Mouse (Mus musculus) left cerebral cortex, adult 2 months (tissue): ENCODE data around the gene Atp6v1c2. TPM values are rescaled to one million over a fixed set of nuclear protein-coding genes. Genes with fewer than 3 reads are reported as not detected.

Source experiments
- DNase-seq, 2 experiments: peaks; one replicate each; pipeline ENCODE4 v3.0.0; 2021 to 2022; ENCODE audit warnings: low spot score in 2 of 2, mixed read lengths in 1 of 2; ENCODE audit errors: extremely low spot score in 1 of 2
- H3K27ac ChIP-seq: fragments of 200-600 bp; 2 replicates; pipeline ENCODE4 v1.8.1; 2022
- H3K4me3 ChIP-seq: fragments of 200-600 bp; 2 replicates; pipeline ENCODE4 v1.8.1; 2022
- CTCF ChIP-seq: fragments of 200-600 bp; IDR thresholded peaks from 2 replicates; pipeline ENCODE4 v1.8.1; 2022; ENCODE audit warnings: antibody characterized with exemption, mild to moderate bottlenecking, moderate library complexity
- intact Hi-C: fragments of 180-260 bp; cut with DNase I; formaldehyde crosslinking; loops from one replicate; pipeline ENCODE4 v1.15.1; 2025
- long read RNA-seq, 2 experiments: library from polyadenylated mRNA; stranded (forward); transcript quantifications; one replicate each; pipeline ENCODE4 v2.0.0; 2021; ENCODE audit warnings: borderline mapping rate in 2 of 2
- total RNA-seq, 2 experiments: library from RNA; stranded (reverse); gene quantifications; 2 replicates each; pipeline ENCODE4 v1.2.3; 2021

Gene Atp6v1c2
- total RNA-seq = 1 to 10 TPM; 3.2 to 5.8 TPM
- long read RNA-seq, experiment 1, partial matches to known transcripts = 0 of 3 reads
- long read RNA-seq, experiment 1, other reads (novel, unspliced or antisense) = 3 of 3 reads
- long read RNA-seq, experiment 2, partial matches to known transcripts = 1 of 4 reads
- long read RNA-seq, experiment 2, other reads (novel, unspliced or antisense) = 3 of 4 reads

- Histone ChIP-seq H3K4me3 (no peak within 1 kb of the TSS), H3K27ac (no peak within 1 kb of the TSS)
- intact Hi-C loops = no loop called here
- no peak for DNase-seq
- no peak for TF ChIP-seq CTCF
These were observed at the start of gene Atp6v1c2 for GRCm38 (mm10) chr12:17329259-17329658. TSS of gene Atp6v1c2 (minus strand) at chr12:17329359.

GRCm38 (mm10) chr12:17376521-17376920 is 47.4 kb upstream of the Atp6v1c2 start:
- DNase-seq = no peak
- intact Hi-C loops = no loop called here
- no peak for TF ChIP-seq CTCF
- H3K4me3 ChIP-seq = no peak overlapping the region
- H3K27ac ChIP-seq = no peak overlapping the region

- Histone ChIP-seq H3K27ac (no peak overlapping the region), H3K4me3 (no peak overlapping the region)
- no peak for DNase-seq
- intact Hi-C loops = no loop called here
- no peak for TF ChIP-seq CTCF
These were observed 46.1 kb upstream of the Atp6v1c2 start for GRCm38 (mm10) chr12:17375243-17375642.

- Histone ChIP-seq H3K27ac (no peak overlapping the region), H3K4me3 (no peak overlapping the region)
- TF ChIP-seq CTCF = no peak
- intact Hi-C loops = no loop called here
- no peak for DNase-seq
These were observed 44.4 kb upstream of the Atp6v1c2 start for GRCm38 (mm10) chr12:17373470-17373975.

GRCm38 (mm10) chr12:17372696-17373095 is 43.5 kb upstream of the Atp6v1c2 start:
- DNase-seq = no peak
- no peak for TF ChIP-seq CTCF
- H3K4me3 ChIP-seq = no peak overlapping the region
- H3K27ac ChIP-seq = no peak overlapping the region
- intact Hi-C loops = no loop called here

- intact Hi-C loops = no loop called here
- peak; percentile 43 for TF ChIP-seq CTCF
- Histone ChIP-seq H3K27ac (no peak overlapping the region), H3K4me3 (no peak overlapping the region)
- no peak for DNase-seq
These were observed 42.6 kb upstream of the Atp6v1c2 start for GRCm38 (mm10) chr12:17371589-17372235.

- H3K27ac ChIP-seq = no peak overlapping the region
- intact Hi-C loops = loop anchor here (5.0 kb wide), 1 partner anchor 438 kb away; no protein-coding TSS in a partner anchor
- DNase-seq = no peak
- H3K4me3 ChIP-seq = no peak overlapping the region
- no peak for TF ChIP-seq CTCF
These were observed 40.6 kb upstream of the Atp6v1c2 start for GRCm38 (mm10) chr12:17369551-17370325.

GRCm38 (mm10) chr12:17369111-17369510 is 40.0 kb upstream of the Atp6v1c2 start:
- DNase-seq = no peak
- TF ChIP-seq CTCF = no peak
- intact Hi-C loops = loop anchor here (5.0 kb wide), 1 partner anchor 438 kb away; no protein-coding TSS in a partner anchor
- H3K4me3 ChIP-seq = no peak overlapping the region
- H3K27ac ChIP-seq = no peak overlapping the region

- Histone ChIP-seq H3K27ac (no peak overlapping the region), H3K4me3 (no peak overlapping the region)
- peak; percentile 80 for TF ChIP-seq CTCF
- intact Hi-C loops = loop anchor here (2.0 to 5.0 kb wide), 2 partner anchors 178 to 440 kb away; partner anchors contain the start of gene Odc1
- DNase-seq = peak; percentile 62 to 65
These were observed 37.8 kb upstream of the Atp6v1c2 start for GRCm38 (mm10) chr12:17366981-17367380.

GRCm38 (mm10) chr12:17362316-17362715 is 33.2 kb upstream of the Atp6v1c2 start:
- no peak overlapping the region for H3K4me3 ChIP-seq
- intact Hi-C loops = no loop called here
- TF ChIP-seq CTCF = no peak
- DNase-seq = no peak
- H3K27ac ChIP-seq = no peak overlapping the region

GRCm38 (mm10) chr12:17360650-17361049 is 31.5 kb upstream of the Atp6v1c2 start:
- no peak for TF ChIP-seq CTCF
- Histone ChIP-seq H3K4me3 (no peak overlapping the region), H3K27ac (no peak overlapping the region)
- intact Hi-C loops = no loop called here
- no peak for DNase-seq

GRCm38 (mm10) chr12:17360104-17360503 is 30.9 kb upstream of the Atp6v1c2 start:
- intact Hi-C loops = no loop called here
- Histone ChIP-seq H3K27ac (no peak overlapping the region), H3K4me3 (no peak overlapping the region)
- no peak for DNase-seq
- no peak for TF ChIP-seq CTCF
